Mouse (Mus musculus): ENCODE data around the gene Mpped2. TPM values are rescaled to one million over a fixed set of nuclear protein-coding genes. Genes with fewer than 3 reads are reported as not detected.

Gene Mpped2
- total and polyA plus RNA-seq, 3 experiments, result not detected

DNA sequence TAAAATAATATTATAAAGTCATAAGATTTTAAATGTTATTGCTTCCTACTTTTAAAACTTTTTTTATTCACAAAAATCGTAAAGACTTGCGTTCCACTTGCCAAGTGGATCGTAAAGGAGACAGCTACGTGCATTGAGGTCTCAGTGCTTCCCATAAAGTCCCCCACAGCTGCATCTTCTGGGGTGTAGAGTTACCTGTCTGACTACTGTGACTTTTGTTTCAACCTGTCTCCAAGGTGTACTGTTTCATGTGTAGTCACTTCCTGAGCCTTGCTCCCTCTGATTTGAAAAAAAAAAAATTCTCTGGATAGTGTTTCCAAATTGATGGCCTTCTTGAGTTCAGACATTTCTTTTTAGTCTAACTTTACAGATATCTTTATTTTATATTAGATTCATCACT lies 29.0 kb downstream of the Mpped2 start:
- Histone ChIP-seq H3K27me3 (replicated peaks) (no peaks in the 10 kb centered on the region), H3K79me2 (replicated peaks; ENCODE audit: control insufficient read depth, extremely low read depth, insufficient read depth, poor library complexity, severe bottlenecking) (no peaks in the 10 kb centered on the region), H3K9me3 (replicated peaks; ENCODE audit: low read length) (peaks cover 73% of the 10 kb centered on the region), H3K9ac (ENCODE audit: insufficient read depth, low read depth) (no peak overlapping the region), H3K27ac (ENCODE audit: insufficient read depth, low read depth) (no peak overlapping the region), H3K36me3 (replicated peaks in 1 of 2; ENCODE audit: control insufficient read depth in 1 of 2, insufficient read depth in 1 of 2, low read length in 1 of 2) (no peaks in the 10 kb centered on the region), H3K4me3 (replicated peaks in 1 of 3; ENCODE audit: low read depth in 2 of 3, low read length in 2 of 3, poor library complexity in 1 of 3) (no peak overlapping the region), H3K4me1 (ENCODE audit: control insufficient read depth in 1 of 2, insufficient read depth in 2 of 2) (no peaks in the 10 kb centered on the region), H3K4me2 (ENCODE audit: insufficient read depth, low read depth, poor library complexity, severe bottlenecking) (no peak overlapping the region)
- in situ Hi-C loops (cut with MboI; ENCODE audit: low pct_ligation_motif_present, low pct_unique_long_range_greater_than_20kb, low sequenced_read_pairs) (no loop called here), dilution Hi-C loops (cut with MboI; ENCODE audit: extremely low pct_ligation_motif_present, extremely low pct_unique_long_range_greater_than_20kb, low sequenced_read_pairs) (no loop called here)
- no peak for TF ChIP-seq ZMIZ1 (IDR thresholded peaks at IDR 0.05; ENCODE audit: low read depth, low read length)
- TF ChIP-seq RAD21 (IDR thresholded peaks at IDR 0.05; ENCODE audit: low read depth, low read length), result no peak
- TF ChIP-seq UBTF (IDR thresholded peaks at IDR 0.05; ENCODE audit: low read depth, low read length), result no peak
- no peak for TF ChIP-seq ZC3H11A (IDR thresholded peaks at IDR 0.05; ENCODE audit: low read depth, low read length)
- no peak for TF ChIP-seq GABPA (IDR thresholded peaks at IDR 0.05; ENCODE audit: insufficient replicate concordance, low read depth, low read length)
- no peak for DNase-seq (ENCODE audit: extremely low read depth)

DNA sequence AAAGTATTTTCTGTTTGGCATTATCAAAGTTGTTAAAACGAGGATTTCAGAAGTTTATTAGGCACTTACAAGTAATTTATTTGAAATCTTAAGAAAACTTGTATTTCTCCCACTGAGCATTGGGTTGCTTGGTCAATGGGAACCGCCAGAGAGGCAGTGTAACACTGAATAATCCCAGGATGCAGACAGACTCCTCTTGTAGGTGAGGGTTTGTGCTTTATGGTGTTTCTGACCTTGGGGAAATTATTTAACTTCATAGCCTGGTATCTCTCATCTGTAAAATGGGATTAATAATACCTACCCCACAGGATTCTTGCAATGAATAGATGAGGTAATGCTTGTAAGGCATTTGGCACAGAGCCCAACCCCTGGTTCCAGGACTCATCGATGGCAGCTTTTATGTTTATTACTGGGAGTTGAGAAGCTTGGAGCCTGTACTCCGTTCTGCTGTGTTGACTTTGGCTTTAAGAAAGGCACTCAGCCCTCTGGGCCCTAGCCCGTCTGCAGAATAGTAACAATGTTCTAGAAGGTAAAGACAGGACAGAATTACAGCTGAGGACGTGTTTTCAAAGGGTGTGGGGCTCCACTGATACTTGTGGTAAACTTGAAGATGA lies 37.0 kb downstream of the Mpped2 start:
- Histone ChIP-seq H3K79me2 (replicated peaks; ENCODE audit: control insufficient read depth, extremely low read depth, insufficient read depth, poor library complexity, severe bottlenecking) (no peaks in the 10 kb centered on the region), H3K27me3 (replicated peaks) (no peaks in the 10 kb centered on the region), H3K27ac (ENCODE audit: insufficient read depth, low read depth) (no peak overlapping the region), H3K9ac (ENCODE audit: insufficient read depth, low read depth) (no peak overlapping the region), H3K4me2 (ENCODE audit: insufficient read depth, low read depth, poor library complexity, severe bottlenecking) (no peak overlapping the region), H3K36me3 (replicated peaks in 1 of 2; ENCODE audit: control insufficient read depth in 1 of 2, insufficient read depth in 1 of 2, low read length in 1 of 2) (no peaks in the 10 kb centered on the region), H3K4me1 (ENCODE audit: control insufficient read depth in 1 of 2, insufficient read depth in 2 of 2) (no peaks in the 10 kb centered on the region), H3K9me3 (replicated peaks; ENCODE audit: low read length) (peaks cover 75% of the 10 kb centered on the region), H3K4me3 (replicated peaks in 1 of 3; ENCODE audit: low read depth in 2 of 3, low read length in 2 of 3, poor library complexity in 1 of 3) (no peak overlapping the region)
- in situ Hi-C loops (cut with MboI; ENCODE audit: low pct_ligation_motif_present, low pct_unique_long_range_greater_than_20kb, low sequenced_read_pairs), result no loop called here
- TF ChIP-seq BHLHE40 (IDR thresholded peaks at IDR 0.05; ENCODE audit: low read depth, low read length) (no peak), JUN (IDR thresholded peaks at IDR 0.05; ENCODE audit: insufficient read depth, low read depth, low read length) (no peak), POLR2AphosphoS2 (IDR thresholded peaks at IDR 0.05; ENCODE audit: low read depth, low read length) (no peak), MAFK (IDR thresholded peaks at IDR 0.05; ENCODE audit: insufficient replicate concordance, low read length) (no peak), MAZ (IDR thresholded peaks at IDR 0.05; ENCODE audit: low read depth, low read length) (no peak), NELFE (IDR thresholded peaks at IDR 0.05; ENCODE audit: low read depth, low read length) (no peak), POLR2A (IDR thresholded peaks at IDR 0.05; ENCODE audit: low read depth, low read length) (no peak), ELF1 (IDR thresholded peaks at IDR 0.05; ENCODE audit: low read depth, low read length) (no peak), GABPA (IDR thresholded peaks at IDR 0.05; ENCODE audit: insufficient replicate concordance, low read depth, low read length) (no peak), UBTF (IDR thresholded peaks at IDR 0.05; ENCODE audit: low read depth, low read length) (no peak), CTCF (conservative IDR thresholded peaks at IDR 0.05 in 1 of 2, IDR thresholded peaks at IDR 0.05 in 1 of 2; ENCODE audit: low read depth in 2 of 2, low read length in 2 of 2) (no peak), KAT2A (IDR thresholded peaks at IDR 0.05; ENCODE audit: insufficient replicate concordance, low read length) (no peak), HCFC1 (IDR thresholded peaks at IDR 0.05; ENCODE audit: low read depth, low read length) (no peak), ETS1 (conservative IDR thresholded peaks at IDR 0.05; ENCODE audit: low read depth, low read length) (no peak), MXI1 (IDR thresholded peaks at IDR 0.05; ENCODE audit: low read depth, low read length) (no peak), E2F4 (IDR thresholded peaks at IDR 0.05; ENCODE audit: insufficient replicate concordance, low read depth, low read length) (no peak)
- DNase-seq (ENCODE audit: extremely low read depth), result no peak
- dilution Hi-C loops (cut with MboI; ENCODE audit: extremely low pct_ligation_motif_present, extremely low pct_unique_long_range_greater_than_20kb, low sequenced_read_pairs), result no loop called here

Measured in CH12.LX (cell line).